Mouse (Mus musculus) kidney, adult 9 months (tissue): ENCODE measurements around the gene Nfkbil1.
A peak's percentile ranks its signal among the peaks of the same experiment; 100 is the strongest.

Source experiments
- DNase-seq: peaks from one replicate; pipeline ENCODE4 v3.0.0; 2022

The Nfkbil1 gene

GRCm38 (mm10) chr17:35234903-35235302 is 689 bp downstream of the Nfkbil1 start:
- DNase-seq = peak; percentile 41

DNA sequence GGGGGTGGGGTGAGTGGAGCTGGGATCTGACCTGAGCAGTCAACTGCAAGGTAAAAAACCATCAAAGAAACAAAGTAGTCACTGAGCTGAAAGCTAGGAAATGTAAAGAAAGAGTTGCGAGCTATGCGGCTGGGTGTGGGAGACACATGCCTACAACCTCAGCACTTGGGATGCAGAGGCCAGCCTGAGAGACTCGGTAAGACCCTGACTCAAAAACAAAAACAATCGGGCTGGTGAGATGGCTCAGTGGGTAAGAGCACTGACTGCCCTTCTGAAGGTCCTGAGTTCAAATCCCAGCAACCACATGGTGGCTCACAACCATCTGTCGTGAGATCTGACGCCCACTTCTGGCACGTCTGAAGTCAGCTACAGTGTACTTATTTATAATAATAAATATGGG is 1.5 kb downstream of the Nfkbil1 start:
- DNase-seq = peak; percentile 11

GRCm38 (mm10) chr17:35233114-35233980 is 2.2 kb downstream of the Nfkbil1 start, which contains the start of gene Atp6v1g2:
Gene Atp6v1g2 (plus strand): TSS chr17:35233660.
- peak; percentile 50 for DNase-seq

DNA sequence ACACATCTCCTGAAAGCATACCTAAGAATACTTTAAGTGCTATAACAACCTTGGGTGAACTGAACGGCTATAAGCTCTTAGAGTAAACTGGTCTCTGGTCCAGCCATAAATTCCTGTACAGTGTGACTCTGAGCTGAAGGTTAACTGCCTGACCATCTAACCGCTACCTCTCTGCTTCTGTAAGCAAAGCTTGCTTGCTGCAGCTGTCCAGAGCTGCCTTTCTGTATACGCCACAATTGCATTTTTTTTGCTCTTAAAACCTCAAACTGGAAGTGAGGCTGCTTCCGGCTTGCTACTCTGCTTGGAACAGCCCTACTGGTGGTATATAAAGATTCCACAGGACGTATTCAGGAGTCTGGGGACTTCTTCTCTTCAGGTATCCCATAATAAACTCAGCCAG is 2.9 kb downstream of the Nfkbil1 start:
- peak; percentile 31 for DNase-seq

- DNase-seq = peak; percentile 86
Observed at GRCm38 (mm10) chr17:35232043-35232442, 3.5 kb downstream of the Nfkbil1 start.

GRCm38 (mm10) chr17:35231022-35231421 is 4.6 kb downstream of the Nfkbil1 start:
- DNase-seq = peak; percentile 14

DNA sequence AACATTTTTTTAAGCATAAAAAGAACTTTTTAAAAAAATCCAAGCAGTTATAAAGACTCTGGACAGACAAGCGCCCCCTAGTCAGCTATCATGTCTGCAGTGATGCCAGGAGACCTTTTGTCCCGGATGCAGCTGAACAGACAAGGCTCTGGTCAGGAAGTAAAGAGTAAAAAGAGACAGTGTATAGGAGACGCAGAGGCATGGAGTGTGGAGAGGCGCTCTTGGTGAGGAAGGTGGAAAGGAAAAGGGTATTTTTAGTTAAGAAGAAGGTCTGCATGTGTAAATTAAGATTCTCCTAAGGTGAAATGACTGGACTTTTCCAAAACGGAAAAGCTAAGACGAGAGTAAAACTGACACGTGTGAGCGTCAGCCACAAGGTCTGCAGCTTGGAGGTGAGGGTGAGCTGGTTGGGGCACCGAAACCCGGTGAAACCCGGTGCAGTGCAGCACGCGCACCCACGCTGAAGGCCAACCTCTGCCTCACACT is 9.0 kb downstream of the Nfkbil1 start:
- DNase-seq = no peak

DNA sequence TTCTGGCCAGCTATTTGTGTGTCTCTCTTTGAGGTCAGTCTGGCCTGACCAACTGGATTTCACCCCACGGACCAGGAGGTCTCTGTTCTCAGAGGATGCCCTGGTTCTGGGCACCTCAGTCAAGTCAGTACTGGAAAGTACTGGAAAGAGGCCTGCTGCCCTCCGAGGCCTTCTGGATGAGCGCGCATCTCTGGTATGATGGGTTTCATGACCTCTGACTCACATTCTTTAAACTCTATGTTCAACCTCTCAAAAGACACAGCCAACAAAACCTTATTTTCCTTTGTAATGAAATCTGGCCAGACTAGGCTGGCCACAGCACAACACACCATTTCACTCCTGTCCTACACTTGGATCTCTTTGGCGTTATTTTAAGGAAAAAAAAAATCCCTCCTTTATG is 10.1 kb downstream of the Nfkbil1 start:
- no peak for DNase-seq

DNA sequence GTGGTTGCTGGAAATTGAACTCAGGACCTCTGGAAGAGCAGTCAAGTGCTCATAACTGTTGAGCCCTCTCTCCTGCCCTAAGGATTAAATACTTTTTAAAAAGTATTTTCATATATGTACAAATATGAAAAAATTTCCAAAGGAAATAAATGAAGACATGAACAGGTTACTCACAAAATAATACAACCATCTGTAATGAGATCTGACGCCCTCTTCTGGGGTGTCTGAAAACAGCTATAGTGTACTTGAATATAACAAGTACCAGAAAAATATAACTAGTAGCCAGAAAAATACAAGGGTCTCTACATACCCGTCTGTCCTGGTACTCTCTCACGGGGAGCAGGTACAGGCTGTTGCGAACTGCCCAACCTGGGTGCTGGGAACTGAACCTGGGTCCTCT is 11.0 kb downstream of the Nfkbil1 start:
- DNase-seq = no peak

- DNase-seq = no peak
Observed at GRCm38 (mm10) chr17:35222299-35222698, 13.3 kb downstream of the Nfkbil1 start.

DNA sequence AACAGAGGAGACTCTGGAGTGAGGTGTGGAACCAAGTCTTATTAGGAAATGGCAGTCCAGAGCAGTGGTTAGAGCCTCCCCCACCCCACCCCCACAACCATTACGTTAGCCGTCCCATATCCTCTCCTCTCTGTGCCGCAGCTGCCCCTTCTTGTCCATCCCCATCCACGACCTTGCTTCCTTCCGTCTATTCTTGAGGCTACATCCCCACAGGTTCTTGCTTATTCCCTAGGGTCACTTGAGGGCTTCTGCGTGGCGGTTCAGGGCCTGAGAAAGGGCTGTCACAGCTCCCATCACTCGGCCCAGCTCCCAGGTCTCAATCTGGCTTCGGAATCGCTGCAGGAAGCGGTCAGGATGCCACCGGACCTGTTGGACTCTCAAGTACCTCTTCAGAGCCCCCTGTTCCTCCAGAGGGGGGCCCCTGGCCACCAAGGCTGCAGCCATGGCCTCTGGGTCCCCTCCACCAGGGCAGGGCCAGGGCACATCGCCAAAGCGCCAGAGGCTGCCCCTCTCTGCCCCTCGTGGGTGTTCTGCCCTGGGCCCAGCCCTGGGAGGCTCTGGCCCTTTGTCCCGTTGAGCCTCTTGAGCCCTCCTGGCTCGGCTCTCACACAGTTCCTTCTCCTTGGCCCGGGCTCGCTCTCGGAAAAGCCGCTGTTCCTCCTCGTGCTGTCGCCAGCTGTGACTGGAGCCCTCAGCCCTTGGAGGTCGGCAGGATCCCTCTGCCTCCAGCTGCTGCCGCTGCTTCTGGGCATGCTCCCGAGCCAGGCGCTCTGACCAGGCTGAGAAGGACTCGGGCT is 15.2 kb downstream of the Nfkbil1 start, which contains the start of gene Gm16181:
TSS of gene Gm16181 (plus strand) at position 679 of the 797 bp plus-strand sequence.
- peak; percentile 24 for DNase-seq

DNA sequence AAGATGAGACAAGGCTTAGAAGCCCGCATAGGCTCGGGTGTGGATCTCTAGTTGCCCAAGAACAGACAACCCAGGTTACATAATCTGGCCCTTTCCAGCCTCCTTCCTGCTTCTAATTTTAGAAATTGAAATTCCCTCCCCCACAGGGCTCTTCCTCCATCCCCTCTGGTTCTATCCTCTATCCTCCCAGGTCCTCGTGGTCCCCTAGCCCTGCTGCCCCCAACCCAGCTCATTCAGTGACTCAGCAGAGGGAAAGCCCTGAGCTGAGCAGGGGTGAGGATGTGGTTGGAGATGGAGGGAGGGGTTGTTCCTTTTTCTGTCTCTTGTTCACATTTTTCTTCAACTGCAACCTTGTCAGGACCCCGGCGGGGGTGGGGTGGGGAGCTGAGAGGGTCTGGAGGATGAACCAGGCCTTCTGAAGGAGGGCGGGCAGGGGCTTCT is 16.0 kb downstream of the Nfkbil1 start:
- DNase-seq = peak; percentile 48

- DNase-seq = peak; percentile 69
Observed at GRCm38 (mm10) chr17:35218516-35219193, 16.9 kb downstream of the Nfkbil1 start.

- no peak for DNase-seq
Observed at GRCm38 (mm10) chr17:35213071-35213470, 22.5 kb downstream of the Nfkbil1 start.

DNA sequence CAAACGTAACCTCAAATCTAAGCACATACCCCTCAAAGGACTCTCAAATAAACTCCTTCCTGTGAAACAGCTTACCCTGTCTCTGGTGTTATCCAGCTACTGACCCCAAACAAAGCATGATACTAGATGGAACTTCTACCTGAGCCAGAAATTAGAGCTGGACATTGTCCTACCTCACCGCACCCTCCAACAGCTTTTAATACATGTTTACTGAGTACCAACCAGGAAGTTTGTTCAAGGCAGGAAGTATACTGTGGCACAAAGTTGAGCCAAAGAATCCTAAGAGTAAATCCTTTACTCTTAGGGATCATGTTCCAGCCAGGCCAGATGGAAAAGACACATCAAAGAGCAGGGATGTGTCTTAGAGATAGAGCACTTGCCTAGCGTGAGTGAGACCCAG is 25.0 kb downstream of the Nfkbil1 start:
- no peak for DNase-seq

DNA sequence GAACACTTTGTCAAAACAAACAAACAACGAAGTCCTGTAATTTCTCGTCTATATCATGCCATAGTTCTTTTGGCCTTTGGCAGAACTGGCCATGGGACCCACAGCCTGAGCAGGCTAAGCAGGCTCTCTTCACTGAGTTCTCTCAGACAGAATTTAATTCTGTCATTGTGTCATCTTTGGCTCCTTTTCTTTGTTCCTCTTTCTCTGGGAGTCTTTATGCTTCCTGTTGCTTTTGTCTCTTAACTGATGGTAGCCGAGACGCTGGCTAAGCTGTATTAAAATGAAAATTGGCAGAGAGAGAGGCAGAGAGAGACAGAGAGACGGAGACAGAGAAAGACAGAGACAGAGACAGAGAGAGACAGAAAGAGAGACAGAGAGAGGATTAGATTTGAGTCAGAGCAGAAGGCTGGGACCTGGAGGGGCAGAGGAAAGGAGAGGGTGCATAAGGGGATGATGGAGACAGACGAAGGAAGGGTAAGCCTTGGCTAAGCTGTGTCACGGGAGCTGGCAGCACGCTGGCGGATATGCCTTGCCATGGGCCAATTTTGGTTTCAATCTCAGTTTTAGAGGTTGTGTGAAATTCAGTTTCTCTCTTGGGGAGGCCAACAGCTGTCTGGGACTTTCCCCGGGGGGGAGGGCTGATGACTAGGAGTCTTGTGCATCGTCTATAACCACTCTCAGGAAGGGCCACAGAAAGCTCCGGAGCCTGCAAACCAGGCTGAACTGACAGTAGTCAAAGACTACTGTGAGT is 25.6 kb downstream of the Nfkbil1 start:
- no peak for DNase-seq

GRCm38 (mm10) chr17:35205380-35205769 is 30.2 kb downstream of the Nfkbil1 start:
- no peak for DNase-seq

- DNase-seq = no peak
Observed at GRCm38 (mm10) chr17:35204494-35205379, 30.9 kb downstream of the Nfkbil1 start, which contains the start of gene Lta. Gene Lta (minus strand): TSS chr17:35205351.

DNA sequence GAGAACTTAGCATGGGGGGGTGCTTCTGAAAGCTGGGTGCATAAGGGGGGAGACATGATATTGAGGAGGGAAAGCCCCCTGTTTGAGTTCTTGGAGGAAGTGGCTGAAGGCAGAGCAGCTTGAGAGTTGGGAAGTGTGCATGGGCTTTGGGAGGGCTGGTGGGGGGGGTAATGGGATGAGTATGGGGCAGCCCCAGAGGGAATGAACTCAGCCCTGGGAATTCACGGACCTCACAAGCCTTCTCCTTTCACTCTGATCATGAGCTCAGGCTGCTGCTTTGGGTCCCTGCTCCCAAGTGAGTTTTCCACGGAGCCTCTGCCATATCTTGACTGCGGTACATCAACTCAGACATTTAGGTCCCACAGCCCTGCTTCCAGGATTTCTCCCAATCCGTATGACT is 33.1 kb downstream of the Nfkbil1 start:
- no peak for DNase-seq

GRCm38 (mm10) chr17:35201787-35202186 is 33.8 kb downstream of the Nfkbil1 start, which contains the start of gene Tnf:
Gene Tnf (minus strand): TSS chr17:35202007.
- DNase-seq = peak; percentile 63

DNA sequence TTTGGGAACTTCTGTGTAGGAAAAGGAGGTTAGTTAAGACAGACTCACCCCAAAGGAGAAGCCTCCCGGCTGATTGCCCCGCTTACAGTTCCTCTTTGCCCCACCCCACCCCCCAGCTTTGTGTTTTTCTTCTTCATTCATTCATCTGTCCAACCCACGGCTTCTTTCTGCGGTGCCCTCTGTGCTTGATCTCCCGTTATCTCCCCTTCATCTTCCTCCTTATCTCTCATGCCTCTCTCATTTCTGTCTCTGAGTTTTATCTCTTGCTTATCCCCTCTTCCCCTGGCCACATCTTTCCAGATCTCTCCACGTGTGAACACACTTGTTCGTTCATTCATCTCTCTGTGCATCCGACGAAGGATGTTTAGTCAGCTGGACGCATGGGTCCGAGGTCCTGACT is 34.5 kb downstream of the Nfkbil1 start:
- no peak for DNase-seq
